Mouse (Mus musculus) lung, postnatal 4 days (tissue): ENCODE results near the gene Zfp418.
A peak's percentile ranks its signal among the peaks of the same experiment; 100 is the strongest.
"Not testable (repeated sequence)": the region's sequence is repeated elsewhere in the genome, so short reads cannot be mapped to it uniquely, and the experiment has no call there.

Source experiments
- DNase-seq, 2 experiments: peaks; one replicate each; pipeline ENCODE4 v3.0.0; 2021

Gene Zfp418

GRCm38 (mm10) chr7:7171227-7172147 is at the start of gene Zfp418:
Zfp418 (plus strand) TSS chr7:7171330.
- DNase-seq, result peak; percentile 51 to 53

GRCm38 (mm10) chr7:7121602-7121980 is 49.5 kb upstream of the Zfp418 start:
- no peak for DNase-seq

GRCm38 (mm10) chr7:7130491-7131124 is 40.5 kb upstream of the Zfp418 start:
- DNase-seq, result not testable (repeated sequence)

- DNase-seq, result no peak
These were observed 38.4 kb upstream of the Zfp418 start for GRCm38 (mm10) chr7:7132751-7133150.

GRCm38 (mm10) chr7:7136379-7136866 is 34.7 kb upstream of the Zfp418 start, which contains the start of gene Zfp773:
Zfp773 (minus strand) TSS chr7:7136755.
- DNase-seq, result peak; percentile 53 to 65

- no peak for DNase-seq
These were observed 26.9 kb upstream of the Zfp418 start for GRCm38 (mm10) chr7:7144215-7144614.

GRCm38 (mm10) chr7:7145991-7146608 is 25.0 kb upstream of the Zfp418 start:
- no peak for DNase-seq

- DNase-seq, result no peak
These were observed 14.8 kb downstream of the Zfp418 start for GRCm38 (mm10) chr7:7185897-7186296.

GRCm38 (mm10) chr7:7187417-7188190 is 16.5 kb downstream of the Zfp418 start:
- DNase-seq, result no peak

- DNase-seq, result peak; percentile 55 to 74
These were observed 17.2 kb downstream of the Zfp418 start for GRCm38 (mm10) chr7:7188191-7188942.

- peak; percentile 53 to 57 for DNase-seq
These were observed 38.4 kb downstream of the Zfp418 start, which contains the start of gene Zfp772 for GRCm38 (mm10) chr7:7209313-7210151. Zfp772 (minus strand) TSS chr7:7209998.
